Mouse (Mus musculus): ENCODE data around the gene Cyp2c55. TPM values are rescaled to one million over a fixed set of nuclear protein-coding genes. Genes with fewer than 3 reads are reported as not detected.
A peak's percentile ranks its signal among the peaks of the same experiment; 100 is the strongest.

Gene Cyp2c55
- polyA plus RNA-seq (2015; fragmentation: Nextera tagmentation; extraction: Ambion mirVana) = not detected in 2 replicates

DNA sequence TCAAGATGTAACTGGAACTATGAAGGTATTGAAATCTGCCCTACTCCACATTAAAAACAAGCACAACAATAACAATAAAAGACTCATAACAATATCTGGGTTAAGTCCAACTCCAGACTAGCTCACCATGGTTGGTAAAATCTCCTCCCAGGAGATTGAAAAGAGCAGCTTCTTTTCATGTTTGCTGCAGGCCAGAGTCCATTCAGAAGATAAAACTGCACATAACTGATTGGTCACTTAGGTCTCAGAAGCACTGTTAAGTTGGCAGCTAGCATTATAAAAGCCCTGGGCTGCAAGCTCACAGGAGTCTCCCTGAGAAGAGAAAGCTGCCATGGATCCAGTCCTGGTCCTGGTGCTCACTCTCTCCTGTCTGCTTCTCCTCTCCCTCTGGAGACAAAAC, at the start of gene Cyp2c55:
Gene Cyp2c55, plus strand, starts transcription at position 305 of the 400 bp plus-strand sequence.
- Histone ChIP-seq H3K9me3 (ENCODE audit: low read length) (no peaks in the 10 kb centered on the region), H3K27ac (ENCODE audit: low read length) (no peak within 1 kb of the TSS), H3K4me3 (ENCODE audit: low read depth, low read length) (no peak within 1 kb of the TSS), H3K4me2 (replicated peaks; ENCODE audit: low read depth, low read length) (no peak within 1 kb of the TSS), H3K27me3 (replicated peaks; ENCODE audit: insufficient read depth, low read length) (no peaks in the 10 kb centered on the region), H3K36me3 (ENCODE audit: insufficient read depth, low read length) (no peaks in the 10 kb centered on the region), H3K9ac (replicated peaks; ENCODE audit: low read depth) (no peak within 1 kb of the TSS), H3K4me1 (ENCODE audit: insufficient read depth, low read depth, low read length) (no peaks in the 10 kb centered on the region)
- no peak for TF ChIP-seq EP300 (IDR thresholded peaks at IDR 0.05)
- no peak for TF ChIP-seq CTCF (IDR thresholded peaks at IDR 0.05)
- DNase-seq (ENCODE audit: low spot score) (no peak), ATAC-seq (no peak)

GRCm38 (mm10) chr19:38970741-38971140, 36.1 kb upstream of the Cyp2c55 start:
- no peak for ATAC-seq
- H3K9me3 ChIP-seq (ENCODE audit: low read length) = no peaks in the 10 kb centered on the region
- no peak overlapping the region for H3K4me2 ChIP-seq (replicated peaks; ENCODE audit: low read depth, low read length)
- no peak overlapping the region for H3K27ac ChIP-seq (ENCODE audit: low read length)
- TF ChIP-seq CTCF (IDR thresholded peaks at IDR 0.05) (no peak), EP300 (IDR thresholded peaks at IDR 0.05) (no peak)
- no peak for DNase-seq (ENCODE audit: low spot score)
- H3K27me3 ChIP-seq (replicated peaks; ENCODE audit: insufficient read depth, low read length) = no peaks in the 10 kb centered on the region
- H3K4me3 ChIP-seq (ENCODE audit: low read depth, low read length) = no peak overlapping the region
- no peaks in the 10 kb centered on the region for H3K4me1 ChIP-seq (ENCODE audit: insufficient read depth, low read depth, low read length)
- 77% methylated on average over 6 of the region's 6 CpGs for WGBS
- no peak overlapping the region for H3K9ac ChIP-seq (replicated peaks; ENCODE audit: low read depth)
- no peaks in the 10 kb centered on the region for H3K36me3 ChIP-seq (ENCODE audit: insufficient read depth, low read length)

GRCm38 (mm10) chr19:38972581-38972980, 34.2 kb upstream of the Cyp2c55 start:
- Histone ChIP-seq H3K9ac (replicated peaks; ENCODE audit: low read depth) (no peak overlapping the region), H3K36me3 (ENCODE audit: insufficient read depth, low read length) (no peaks in the 10 kb centered on the region), H3K4me2 (replicated peaks; ENCODE audit: low read depth, low read length) (no peak overlapping the region), H3K4me1 (ENCODE audit: insufficient read depth, low read depth, low read length) (no peaks in the 10 kb centered on the region), H3K9me3 (ENCODE audit: low read length) (no peaks in the 10 kb centered on the region), H3K27ac (ENCODE audit: low read length) (no peak overlapping the region), H3K4me3 (ENCODE audit: low read depth, low read length) (no peak overlapping the region), H3K27me3 (replicated peaks; ENCODE audit: insufficient read depth, low read length) (no peaks in the 10 kb centered on the region)
- DNase-seq (ENCODE audit: low spot score) (no peak), ATAC-seq (no peak)
- TF ChIP-seq EP300 (IDR thresholded peaks at IDR 0.05) = no peak
- TF ChIP-seq CTCF (IDR thresholded peaks at IDR 0.05) = no peak
- WGBS = 58% methylated on average over 5 of the region's 5 CpGs

DNA sequence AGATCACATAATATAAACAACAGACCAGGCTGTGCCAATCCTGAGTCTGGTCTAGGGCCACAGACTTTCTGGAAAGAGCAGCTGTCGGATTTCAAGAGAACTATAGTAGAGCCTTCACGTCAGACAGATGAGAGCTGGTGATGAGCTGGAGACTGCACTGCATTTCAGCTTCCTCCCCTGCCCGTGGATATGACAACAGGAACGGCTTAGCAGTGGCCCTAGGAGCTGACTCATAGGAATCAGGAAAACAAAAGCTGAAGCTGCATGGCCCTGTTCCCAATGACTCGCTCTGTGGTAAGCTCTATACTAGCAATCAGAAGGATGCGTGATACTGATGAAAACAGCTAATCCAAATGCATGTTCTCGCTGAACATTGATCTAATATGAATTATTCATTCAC, 33.2 kb upstream of the Cyp2c55 start:
- H3K4me3 ChIP-seq (ENCODE audit: low read depth, low read length) = no peak overlapping the region
- ATAC-seq = peak; percentile 62
- no peaks in the 10 kb centered on the region for H3K27me3 ChIP-seq (replicated peaks; ENCODE audit: insufficient read depth, low read length)
- H3K4me2 ChIP-seq (replicated peaks; ENCODE audit: low read depth, low read length) = no peak overlapping the region
- H3K9ac ChIP-seq (replicated peaks; ENCODE audit: low read depth) = no peak overlapping the region
- no peaks in the 10 kb centered on the region for H3K4me1 ChIP-seq (ENCODE audit: insufficient read depth, low read depth, low read length)
- 43% methylated on average over 7 of the region's 7 CpGs for WGBS
- TF ChIP-seq CTCF (IDR thresholded peaks at IDR 0.05) = no peak
- no peak for TF ChIP-seq EP300 (IDR thresholded peaks at IDR 0.05)
- no peak overlapping the region for H3K27ac ChIP-seq (ENCODE audit: low read length)
- no peaks in the 10 kb centered on the region for H3K9me3 ChIP-seq (ENCODE audit: low read length)
- peak; percentile 32 for DNase-seq (ENCODE audit: low spot score)
- H3K36me3 ChIP-seq (ENCODE audit: insufficient read depth, low read length) = no peaks in the 10 kb centered on the region

DNA sequence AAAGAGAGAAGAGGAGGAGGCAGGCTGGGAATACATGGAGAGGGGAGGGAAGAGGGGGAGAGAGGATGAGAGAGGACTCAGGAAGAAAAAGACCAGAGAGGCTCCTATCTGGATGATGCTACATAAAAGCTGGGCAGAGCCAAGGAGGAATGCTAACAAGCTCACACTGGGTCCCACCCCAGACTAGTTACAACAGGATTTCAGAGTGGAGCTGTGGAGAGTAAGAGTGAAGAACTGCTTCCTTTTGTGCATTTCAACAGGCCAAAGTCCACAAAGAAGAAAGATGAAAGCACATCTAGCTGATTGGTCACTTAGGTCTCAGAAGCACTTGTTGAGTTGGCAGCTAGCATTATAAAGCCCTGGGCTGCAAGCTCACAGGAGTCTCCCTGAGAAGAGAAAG, 30.6 kb upstream of the Cyp2c55 start:
- no peak overlapping the region for H3K4me3 ChIP-seq (ENCODE audit: low read depth, low read length)
- no peaks in the 10 kb centered on the region for H3K36me3 ChIP-seq (ENCODE audit: insufficient read depth, low read length)
- no peaks in the 10 kb centered on the region for H3K9me3 ChIP-seq (ENCODE audit: low read length)
- no peaks in the 10 kb centered on the region for H3K27me3 ChIP-seq (replicated peaks; ENCODE audit: insufficient read depth, low read length)
- H3K4me2 ChIP-seq (replicated peaks; ENCODE audit: low read depth, low read length) = no peak overlapping the region
- no peaks in the 10 kb centered on the region for H3K4me1 ChIP-seq (ENCODE audit: insufficient read depth, low read depth, low read length)
- no peak for DNase-seq (ENCODE audit: low spot score)
- no peak overlapping the region for H3K27ac ChIP-seq (ENCODE audit: low read length)
- no peak for ATAC-seq
- TF ChIP-seq EP300 (IDR thresholded peaks at IDR 0.05) (no peak), CTCF (IDR thresholded peaks at IDR 0.05) (no peak)
- H3K9ac ChIP-seq (replicated peaks; ENCODE audit: low read depth) = no peak overlapping the region

GRCm38 (mm10) chr19:38981966-38982365, 24.9 kb upstream of the Cyp2c55 start:
- Histone ChIP-seq H3K4me2 (replicated peaks; ENCODE audit: low read depth, low read length) (no peak overlapping the region), H3K9me3 (ENCODE audit: low read length) (no peaks in the 10 kb centered on the region), H3K27me3 (replicated peaks; ENCODE audit: insufficient read depth, low read length) (no peaks in the 10 kb centered on the region), H3K9ac (replicated peaks; ENCODE audit: low read depth) (no peak overlapping the region), H3K4me3 (ENCODE audit: low read depth, low read length) (no peak overlapping the region), H3K27ac (ENCODE audit: low read length) (no peak overlapping the region), H3K36me3 (ENCODE audit: insufficient read depth, low read length) (no peaks in the 10 kb centered on the region), H3K4me1 (ENCODE audit: insufficient read depth, low read depth, low read length) (no peaks in the 10 kb centered on the region)
- DNase-seq (ENCODE audit: low spot score) (peak; percentile 75), ATAC-seq (no peak)
- peak; percentile 85 for TF ChIP-seq CTCF (IDR thresholded peaks at IDR 0.05)
- no peak for TF ChIP-seq EP300 (IDR thresholded peaks at IDR 0.05)
- WGBS = 0% methylated on average over 1 of the region's 1 CpGs

DNA sequence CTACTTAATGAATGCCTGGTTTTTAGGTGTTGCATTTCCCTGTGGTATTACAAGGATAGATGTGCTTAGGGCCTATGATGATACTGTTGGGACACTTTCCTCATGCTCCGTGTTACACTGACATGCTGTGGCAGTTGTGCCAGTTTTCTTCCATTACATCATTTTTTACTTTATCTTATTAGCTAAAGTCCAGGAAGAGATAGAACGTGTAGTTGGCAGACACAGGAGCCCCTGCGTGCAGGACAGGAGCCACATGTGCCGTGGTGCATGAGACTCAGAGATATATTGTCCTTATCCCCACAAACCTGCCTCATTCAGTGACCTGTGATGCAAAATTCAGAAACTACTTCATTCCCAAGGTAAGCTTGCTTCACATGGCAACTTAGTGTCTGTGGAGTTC, 8.6 kb upstream of the Cyp2c55 start:
- DNase-seq (ENCODE audit: low spot score) = no peak
- Histone ChIP-seq H3K27ac (ENCODE audit: low read length) (no peak overlapping the region), H3K36me3 (ENCODE audit: insufficient read depth, low read length) (no peaks in the 10 kb centered on the region), H3K9me3 (ENCODE audit: low read length) (no peaks in the 10 kb centered on the region), H3K9ac (replicated peaks; ENCODE audit: low read depth) (no peak overlapping the region), H3K4me1 (ENCODE audit: insufficient read depth, low read depth, low read length) (no peaks in the 10 kb centered on the region), H3K4me3 (ENCODE audit: low read depth, low read length) (no peak overlapping the region), H3K4me2 (replicated peaks; ENCODE audit: low read depth, low read length) (no peak overlapping the region), H3K27me3 (replicated peaks; ENCODE audit: insufficient read depth, low read length) (no peaks in the 10 kb centered on the region)
- TF ChIP-seq CTCF (IDR thresholded peaks at IDR 0.05) = no peak
- TF ChIP-seq EP300 (IDR thresholded peaks at IDR 0.05) = no peak
- no peak for ATAC-seq
- 76% methylated on average over 4 of the region's 4 CpGs for WGBS
